Mouse (Mus musculus) brain, embryonic 14.5 days (tissue): Measurements from ENCODE around the gene Relt. TPM values are rescaled to one million over a fixed set of nuclear protein-coding genes. Genes with fewer than 3 reads are reported as not detected.
"Not testable (repeated sequence)": the region's sequence is repeated elsewhere in the genome, so short reads cannot be mapped to it uniquely, and the experiment has no call there.

ENCODE experiments used
- DNase-seq: peaks from one replicate; pipeline ENCODE4 v3.0.0-alpha.2; 2011; ENCODE audit warnings: low read depth
- CTCF ChIP-seq: fragments of 200-500 bp; IDR thresholded peaks from 2 replicates; pipeline ENCODE4 v1.5.1; 2012; ENCODE audit warnings: inconsistent platforms, mild to moderate bottlenecking, moderate library complexity, borderline replicate concordance; ENCODE audit not compliant: insufficient read depth, insufficient read length; ENCODE audit errors: extremely low read depth
- POLR2A ChIP-seq: fragments of 200-500 bp; IDR thresholded peaks from 2 replicates; pipeline ENCODE4 v1.6.1; 2012; ENCODE audit warnings: mild to moderate bottlenecking, inconsistent platforms, borderline replicate concordance; ENCODE audit not compliant: poor library complexity, insufficient read depth, insufficient read length, severe bottlenecking; ENCODE audit errors: extremely low read depth
- polyA plus RNA-seq: library from polyadenylated mRNA; depleted of rRNA; stranded (reverse); fragments of >200 nt; gene quantifications from 2 replicates; pipeline ENCODE4 v1.2.3, GENCODE M21; 2012

Relt gene
- polyA plus RNA-seq, 1 experiment = 6.2 TPM

DNA sequence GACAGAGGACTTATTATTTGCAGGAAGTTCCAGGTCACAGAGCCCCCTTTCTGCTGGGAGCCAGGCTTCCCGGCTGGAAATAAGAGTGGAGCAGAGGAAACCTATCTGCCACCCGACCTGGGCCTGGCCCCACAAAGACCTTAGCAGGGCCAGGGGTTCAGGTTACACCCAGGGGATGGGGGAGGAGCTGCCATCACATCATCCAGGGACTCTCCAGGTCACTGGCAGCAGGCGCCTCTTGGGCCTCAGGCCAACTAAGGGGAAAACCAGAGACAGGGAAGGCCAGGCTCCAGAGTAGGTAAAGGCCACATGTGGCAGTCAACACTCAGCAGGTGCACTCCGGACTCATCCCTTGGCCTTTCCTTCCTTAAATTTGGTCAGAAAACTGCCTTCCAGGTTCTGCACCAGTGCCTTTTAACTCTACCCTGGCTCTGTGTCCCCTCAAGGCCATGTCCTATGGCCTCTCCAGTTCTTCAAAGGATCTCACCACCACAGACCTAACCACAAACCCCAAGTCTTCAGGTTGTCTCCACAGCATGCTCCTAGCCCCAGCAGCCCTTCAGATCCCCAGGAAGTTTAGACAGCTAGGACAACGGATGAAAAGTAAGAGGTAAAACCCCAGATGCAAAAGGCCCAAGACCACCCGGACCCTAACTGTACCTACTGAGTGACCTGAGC lies 9.0 kb downstream of the Relt start:
- TF ChIP-seq POLR2A = no peak
- TF ChIP-seq CTCF = no peak

DNA sequence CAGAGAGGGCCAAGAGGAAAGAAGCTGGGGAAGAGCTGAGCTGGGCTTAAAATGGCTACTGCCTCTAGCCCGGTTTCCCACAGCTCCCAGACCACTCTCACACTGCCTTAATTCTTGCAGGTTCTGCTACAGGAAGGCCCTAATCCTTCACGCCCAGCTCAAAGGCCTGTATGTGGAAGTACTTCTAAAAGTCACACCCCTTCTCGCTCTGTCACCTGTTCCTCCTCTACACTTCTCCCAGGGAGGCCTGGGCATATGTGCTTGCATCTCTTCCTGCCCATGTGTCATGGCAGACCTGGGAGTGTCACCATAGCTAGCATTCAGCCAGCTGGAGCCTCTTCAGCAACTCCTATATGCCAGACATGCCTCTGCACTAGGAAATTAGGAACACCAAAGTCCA lies 9.8 kb downstream of the Relt start:
- TF ChIP-seq POLR2A (no peak), CTCF (no peak)
- DNase-seq = no peak

More for the DNA sequence above, 9.0 kb downstream of the Relt start:
- DNase-seq = no peak

DNA sequence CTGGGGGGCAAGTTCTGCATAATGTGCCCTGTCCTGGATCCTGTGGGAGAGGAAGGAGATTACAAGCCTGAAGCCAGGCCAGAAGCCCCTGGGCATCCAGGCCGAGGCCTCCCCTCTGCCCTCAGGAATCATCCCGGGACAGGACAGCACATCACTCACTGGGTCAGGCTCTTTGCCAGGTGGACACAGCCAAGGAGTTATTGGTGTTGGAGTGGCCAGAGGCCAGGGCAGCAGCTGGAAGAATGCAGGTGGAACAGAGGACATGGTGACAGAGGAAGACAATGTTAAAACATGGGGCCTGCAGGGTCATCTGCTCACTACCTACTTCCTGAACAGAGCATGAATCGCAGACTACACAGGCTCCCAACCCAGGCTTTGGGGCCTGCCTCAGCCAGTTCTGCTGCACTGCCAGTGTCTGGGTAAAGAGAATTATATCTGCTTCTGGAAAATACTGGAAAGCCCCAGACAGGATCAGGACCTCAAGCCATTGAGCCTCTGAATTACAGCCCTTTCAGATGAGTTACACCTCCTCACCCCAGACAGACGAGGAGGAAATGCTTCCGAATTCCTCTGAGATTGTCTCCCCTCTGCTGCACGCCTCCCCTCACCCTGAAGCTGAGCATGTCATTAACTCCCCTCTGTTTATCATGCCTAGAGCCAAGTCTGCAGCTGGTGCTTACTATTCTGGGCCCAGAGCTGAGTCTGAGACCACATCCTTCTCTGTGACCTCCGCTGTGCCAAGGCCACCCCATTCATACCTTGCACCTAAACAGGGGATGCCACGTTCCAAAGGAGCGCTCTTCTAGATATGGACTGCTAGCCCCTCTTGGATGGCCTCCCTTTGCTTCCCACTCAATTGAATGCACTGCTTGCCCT lies 11.5 kb downstream of the Relt start:
- peak; percentile 55 for DNase-seq
- no peak for TF ChIP-seq CTCF
- TF ChIP-seq POLR2A = no peak

DNA sequence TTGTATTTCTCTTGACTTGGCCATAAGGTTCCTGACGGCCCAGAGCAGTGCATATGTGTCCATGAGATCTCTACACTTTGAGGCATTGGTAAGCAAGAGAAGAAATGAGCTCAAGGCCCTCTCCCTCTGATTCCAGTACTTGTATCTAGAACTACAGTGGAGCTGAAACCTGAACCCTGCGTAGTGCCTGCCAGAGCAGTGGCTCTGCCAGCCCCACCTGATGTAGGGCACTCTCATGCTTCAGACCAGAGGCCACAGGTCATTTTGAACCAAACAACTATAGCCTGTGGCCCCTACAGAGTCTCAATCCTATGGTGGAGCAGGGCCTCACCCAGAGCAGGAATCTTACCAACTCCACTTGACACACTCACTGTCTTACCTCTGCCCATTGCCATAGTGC lies 13.7 kb downstream of the Relt start:
- no peak for DNase-seq
- TF ChIP-seq POLR2A = no peak
- TF ChIP-seq CTCF = no peak

DNA sequence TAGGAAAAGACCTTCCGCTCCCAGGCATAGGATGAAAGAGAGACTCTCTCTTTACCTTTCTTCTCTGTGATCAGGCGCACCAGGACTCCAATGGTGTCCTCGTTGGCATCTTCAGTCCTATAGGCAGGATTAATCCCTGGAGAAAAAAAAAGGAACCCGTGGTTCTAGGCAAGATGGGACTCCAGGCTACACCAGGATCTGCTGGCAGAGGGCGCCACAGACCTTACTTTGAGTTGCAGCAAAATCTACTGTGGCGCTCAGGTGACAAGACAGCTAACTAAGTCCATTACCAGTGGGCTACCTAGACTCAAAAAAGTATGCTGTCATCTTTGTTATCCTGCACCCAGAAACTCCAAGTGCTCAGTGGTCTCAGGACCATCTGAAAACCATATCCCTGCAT lies 14.5 kb downstream of the Relt start:
- TF ChIP-seq POLR2A (no peak), CTCF (peak; percentile 70)
- DNase-seq = peak; percentile 73

DNA sequence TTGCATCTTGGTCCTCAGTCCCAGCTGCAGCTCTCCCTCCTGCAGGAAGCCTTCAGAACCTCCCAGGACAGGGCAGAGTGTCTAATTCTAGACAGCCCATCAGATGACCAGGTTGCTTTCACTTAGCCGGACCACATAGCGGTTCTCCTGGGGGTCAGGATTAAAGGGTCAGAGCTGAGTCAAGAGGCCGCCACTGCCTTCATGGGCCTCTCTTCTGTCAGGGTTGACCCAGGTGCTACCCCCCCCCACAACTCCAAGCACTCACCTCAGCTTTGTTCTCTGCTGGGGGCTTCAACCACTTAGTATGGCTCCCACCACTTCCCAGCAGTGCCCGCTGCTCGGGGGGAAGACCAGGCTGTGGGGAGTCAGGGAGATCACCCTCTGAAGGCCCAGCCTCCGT lies 16.1 kb downstream of the Relt start:
- TF ChIP-seq CTCF = no peak
- no peak for TF ChIP-seq POLR2A
- DNase-seq = no peak

DNA sequence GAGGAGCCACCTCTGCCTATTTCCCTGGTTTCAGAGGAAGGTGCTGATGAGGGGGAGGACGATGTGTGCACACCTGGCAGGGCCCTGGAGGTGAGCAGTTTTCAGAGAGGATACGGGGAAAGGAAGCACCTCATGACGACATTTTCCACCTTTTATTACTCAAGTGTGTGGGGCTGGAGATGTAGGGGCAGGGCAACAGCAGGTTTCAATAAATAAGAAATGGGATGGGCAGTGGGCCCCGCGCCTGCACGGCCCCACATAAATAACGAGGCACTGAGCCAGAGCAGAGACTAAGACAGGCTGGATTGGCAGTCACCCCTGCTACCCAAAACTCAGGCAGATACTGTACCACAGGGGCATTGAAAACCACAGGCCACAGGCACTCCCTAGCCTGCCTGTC lies 17.2 kb downstream of the Relt start:
- not testable (repeated sequence) for DNase-seq

DNA sequence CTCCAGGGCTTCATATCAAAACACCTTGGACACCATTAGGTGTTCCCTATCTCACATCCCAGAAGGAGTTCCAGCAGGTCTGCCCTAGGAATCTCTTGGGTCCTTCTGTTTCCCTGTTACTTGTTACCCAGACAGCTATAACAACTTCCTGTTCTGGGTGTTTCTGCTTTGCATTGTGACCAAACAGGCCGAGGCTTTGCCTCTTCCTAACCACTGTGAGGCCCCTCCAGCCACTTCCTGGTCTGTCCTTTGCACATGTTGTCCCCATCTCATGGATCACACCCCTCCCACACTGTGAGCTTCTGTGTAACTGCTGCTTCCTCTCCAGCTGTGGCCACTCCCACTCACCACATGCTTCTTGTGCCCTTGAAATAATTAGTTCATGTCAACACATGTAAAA lies 17.8 kb downstream of the Relt start:
- TF ChIP-seq CTCF (no peak), POLR2A (no peak)
- peak; percentile 30 for DNase-seq

DNA sequence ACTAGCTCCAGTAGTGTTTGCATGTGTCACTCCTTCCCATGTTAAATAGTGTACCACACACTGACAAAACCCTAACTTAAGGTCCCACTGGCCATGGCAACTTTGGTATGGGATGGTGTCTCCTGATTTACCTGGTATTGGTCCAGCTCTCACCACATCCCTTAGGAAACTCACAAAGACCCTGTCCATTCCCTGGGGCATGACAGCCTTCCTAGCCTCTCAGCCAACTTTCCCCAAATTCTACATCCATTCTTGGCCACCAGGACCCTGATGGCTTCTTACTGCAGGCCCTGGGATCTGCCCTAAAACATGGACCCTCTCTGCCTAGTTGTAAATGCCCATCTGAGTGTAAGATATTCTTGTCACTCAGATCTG lies 18.2 kb downstream of the Relt start:
- no peak for TF ChIP-seq CTCF
- no peak for TF ChIP-seq POLR2A
- DNase-seq = no peak

DNA sequence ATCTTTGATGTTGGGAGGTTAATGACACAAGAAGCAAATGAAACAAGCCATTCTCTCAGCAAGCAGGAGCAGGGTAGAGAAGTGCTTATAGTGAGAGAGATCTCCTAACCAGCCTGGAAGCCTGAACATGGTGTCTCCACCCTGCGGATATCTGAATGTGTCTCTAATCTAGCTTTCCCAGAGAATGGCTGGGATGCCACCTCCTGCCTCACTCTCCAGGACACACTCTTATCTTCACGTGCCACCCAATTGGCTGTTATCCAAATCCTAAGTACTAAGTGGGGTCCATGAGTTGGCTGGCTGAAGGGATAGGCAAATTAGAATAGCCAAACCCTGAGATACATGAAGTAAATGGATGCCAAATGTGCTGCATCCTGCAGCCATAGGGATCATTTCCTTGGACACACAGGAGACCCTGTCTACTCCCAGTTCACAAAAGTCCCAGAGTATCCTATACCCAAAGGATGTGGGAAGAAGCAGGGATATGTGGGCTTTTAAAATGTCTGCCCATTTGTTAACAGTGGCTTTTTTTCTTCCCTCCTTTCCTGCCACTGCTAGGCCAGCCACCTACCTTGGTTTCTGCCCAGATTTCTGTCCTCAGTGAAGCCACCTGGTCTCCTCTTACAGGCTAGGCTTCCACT lies 18.7 kb downstream of the Relt start:
- no peak for DNase-seq
- TF ChIP-seq CTCF (no peak), POLR2A (no peak)

DNA sequence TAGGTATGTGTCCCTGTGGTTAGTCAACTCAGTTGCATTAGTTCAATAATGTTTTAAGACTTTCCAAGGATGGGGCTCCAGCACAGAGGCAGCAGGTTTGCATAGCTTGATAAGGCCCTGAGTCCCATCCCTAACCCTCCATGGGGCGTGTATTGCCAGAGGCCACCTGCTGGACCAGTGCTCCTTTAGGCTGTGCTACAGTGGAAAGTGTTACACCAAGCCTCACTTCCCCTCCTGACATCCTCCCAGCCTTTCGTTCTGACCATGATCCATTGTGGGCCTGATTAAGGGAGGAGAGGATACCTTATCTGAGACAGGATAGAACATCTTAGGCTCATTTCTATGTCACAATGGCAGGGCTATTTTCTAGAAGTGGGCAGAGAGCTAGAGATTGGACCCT lies 19.4 kb downstream of the Relt start:
- no peak for DNase-seq
- no peak for TF ChIP-seq CTCF
- no peak for TF ChIP-seq POLR2A
